Mouse (Mus musculus) right cerebral cortex, adult 18-20 months (tissue): ENCODE measurements around the gene 4930402F06Rik.

Source experiments
- DNase-seq: peaks from one replicate; pipeline ENCODE4 v3.0.0; 2022; ENCODE audit warnings: mixed read lengths

Gene 4930402F06Rik

GRCm38 (mm10) chr2:35416473-35416872 lies 19.5 kb upstream of the 4930402F06Rik start:
- no peak for DNase-seq

- DNase-seq: no peak
Measured at GRCm38 (mm10) chr2:35412810-35413209, 15.8 kb upstream of the 4930402F06Rik start.

GRCm38 (mm10) chr2:35412246-35412645 lies 15.3 kb upstream of the 4930402F06Rik start:
- no peak for DNase-seq

- no peak for DNase-seq
Measured at GRCm38 (mm10) chr2:35411640-35412190, 14.7 kb upstream of the 4930402F06Rik start.

GRCm38 (mm10) chr2:35409466-35409865 lies 12.5 kb upstream of the 4930402F06Rik start:
- DNase-seq: no peak

- no peak for DNase-seq
Measured at GRCm38 (mm10) chr2:35408409-35409110, 11.6 kb upstream of the 4930402F06Rik start.

GRCm38 (mm10) chr2:35407878-35408277 lies 10.9 kb upstream of the 4930402F06Rik start:
- no peak for DNase-seq

GRCm38 (mm10) chr2:35407266-35407665 lies 10.3 kb upstream of the 4930402F06Rik start:
- no peak for DNase-seq

GRCm38 (mm10) chr2:35406611-35407010 lies 9.6 kb upstream of the 4930402F06Rik start:
- no peak for DNase-seq

- DNase-seq: no peak
Measured at GRCm38 (mm10) chr2:35402391-35402790, 5.4 kb upstream of the 4930402F06Rik start.

- DNase-seq: no peak
Measured at GRCm38 (mm10) chr2:35400739-35401138, 3.8 kb upstream of the 4930402F06Rik start.

GRCm38 (mm10) chr2:35398184-35398828 lies 1.3 kb upstream of the 4930402F06Rik start:
- DNase-seq: no peak

- DNase-seq: peak; percentile 69
Measured at GRCm38 (mm10) chr2:35397590-35398173, 707 bp upstream of the 4930402F06Rik start.

GRCm38 (mm10) chr2:35385441-35385871 lies 11.5 kb downstream of the 4930402F06Rik start:
- no peak for DNase-seq

- no peak for DNase-seq
Measured at GRCm38 (mm10) chr2:35379306-35379705, 17.7 kb downstream of the 4930402F06Rik start.

- no peak for DNase-seq
Measured at GRCm38 (mm10) chr2:35377600-35377999, 19.4 kb downstream of the 4930402F06Rik start.

- no peak for DNase-seq
Measured at GRCm38 (mm10) chr2:35373003-35373402, 24.0 kb downstream of the 4930402F06Rik start.

GRCm38 (mm10) chr2:35370686-35371085 lies 26.3 kb downstream of the 4930402F06Rik start:
- DNase-seq: no peak

GRCm38 (mm10) chr2:35367629-35368028 lies 29.3 kb downstream of the 4930402F06Rik start, which contains the start of gene 4930568D16Rik:
4930568D16Rik (minus strand) TSS chr2:35367729.
- no peak for DNase-seq

GRCm38 (mm10) chr2:35349184-35349583 lies 47.8 kb downstream of the 4930402F06Rik start:
- no peak for DNase-seq

- DNase-seq: no peak
Measured at GRCm38 (mm10) chr2:35345984-35346383, 51.0 kb downstream of the 4930402F06Rik start.

GRCm38 (mm10) chr2:35342605-35343004 lies 54.4 kb downstream of the 4930402F06Rik start:
- DNase-seq: no peak

- DNase-seq: no peak
Measured at GRCm38 (mm10) chr2:35338707-35339106, 58.3 kb downstream of the 4930402F06Rik start.

- no peak for DNase-seq
Measured at GRCm38 (mm10) chr2:35338036-35338435, 58.9 kb downstream of the 4930402F06Rik start.
